In genomic region chr9:75070457-75071028, GRCm38 (mm10) we compare ENCODE assay signal across 8 mouse cellular contexts. TPM values are rescaled to one million over a fixed set of nuclear protein-coding genes. Genes with fewer than 3 reads are reported as not detected.
A peak's percentile ranks its signal among the peaks of the same experiment; 100 is the strongest.
DNase-seq lines count a peak whose midpoint lies in the region; ATAC-seq and TF ChIP-seq lines count a peak whose summit lies in the region.

Myo5a (plus strand) TSS chr9:75071015.

- no peaks in the 10 kb centered on the region for H3K27me3 ChIP-seq in lung, embryonic 14.5 days (ENCODE audit: insufficient read depth, low read length)

- intact Hi-C loops in left cerebral cortex, postnatal 10 days (cut with DNase I): no loop called here

- H3K4me3 ChIP-seq in lung, embryonic 14.5 days (ENCODE audit: low read depth, low read length): peak within 1 kb of the TSS; percentile 77

- TF ChIP-seq CTCF in lung, embryonic 14.5 days (IDR thresholded peaks at IDR 0.05; ENCODE audit: low read depth): no peak

- no peak for DNase-seq in lung, embryonic 14.5 days
- no peak for DNase-seq in lung, adult 18-20 months
- DNase-seq in adrenal gland, postnatal 36 days: no peak
- DNase-seq in left cerebral cortex, postnatal 10 days (ENCODE audit: extremely low spot score in 1 of 2, low spot score in 2 of 2): no peak
- no peak for DNase-seq in right cerebral cortex, adult 18-20 months
- DNase-seq in thymus, postnatal 4 days: no peak

- H3K36me3 ChIP-seq in lung, embryonic 14.5 days (ENCODE audit: insufficient read depth): no peaks in the 10 kb centered on the region

- H3K9me3 ChIP-seq in lung, embryonic 14.5 days (ENCODE audit: low read depth, low read length): no peaks in the 10 kb centered on the region

- peak within 1 kb of the TSS; percentile 82 for H3K27ac ChIP-seq in lung, embryonic 14.5 days (ENCODE audit: low read depth)

- peak within 1 kb of the TSS; percentile 78 for H3K9ac ChIP-seq in lung, embryonic 14.5 days

- ATAC-seq in lung, embryonic 14.5 days (ENCODE audit: insufficient read depth): no peak; the same call in 1 of the 2 replicates
- no peak for ATAC-seq in granulocyte monocyte progenitor cell, adult 5-6 weeks (replicated peaks; ENCODE audit: poor library complexity, severe bottlenecking)
- ATAC-seq in monocyte, adult 5-6 weeks (replicated peaks; ENCODE audit: insufficient number of reproducible peaks, low FRiP score, low TSS enrichment, poor library complexity, severe bottlenecking): 0 out of 2 replicates have a peak, but pooled peaks have one; percentile 15

- H3K4me1 ChIP-seq in lung, embryonic 14.5 days (ENCODE audit: insufficient read depth): peaks cover 3% of the 10 kb centered on the region; the same call in 1 of the 2 replicates

- 16% methylated on average over 23 of the region's 23 CpGs for WGBS in lung, embryonic 14.5 days

- H3K4me2 ChIP-seq in lung, embryonic 14.5 days: peak within 1 kb of the TSS; percentile 93

RNA-seq across cellular contexts. Expression of gene Myo5a, which starts in this region (rescaled TPM):
- polyA plus RNA-seq in lung, embryonic 14.5 days (2014; fragmentation: Nextera tagmentation; extraction: Ambion mirVana): 19.0 and 20.6 TPM in 2 replicates
- total RNA-seq in adrenal gland, postnatal 36 days (2021): 10 to 100 TPM; 49.7 to 51.3 TPM
- 78.8 and 90.2 TPM in 2 replicates for total RNA-seq in granulocyte monocyte progenitor cell, adult 5-6 weeks (2014; fragmentation: Nextera tagmentation)
- total RNA-seq in granulocyte monocyte progenitor cell, adult 5-6 weeks (2017): 134 and 136 TPM in 2 replicates
- 100 to 1,000 TPM; 235 to 265 TPM for total RNA-seq in left cerebral cortex, postnatal 10 days (2021)
- 91.5 to 104 TPM (median 93.1 TPM) in 3 replicates for total RNA-seq in monocyte, adult 5-6 weeks (2017)
